19 mouse cellular contexts compared by ENCODE assay signal in genomic region chr5:127800907-127801306, GRCm38 (mm10).
DNase-seq lines count a peak whose midpoint lies in the region; ATAC-seq and TF ChIP-seq lines count a peak whose summit lies in the region.
"Had no signal": no experiment of that assay in that cellular context is flagged by ENCODE, and none has a peak within 500 bp of the region (broad histone marks: within the 10 kb centered on the region; RNA-seq: fewer than 3 reads in every experiment).

No protein-coding gene starts in this region.

- no peaks in the 10 kb centered on the region for H3K27me3 ChIP-seq in hindbrain, embryonic 13.5 days
- no peaks in the 10 kb centered on the region for H3K27me3 ChIP-seq in hindbrain, embryonic 12.5 days
- no peaks in the 10 kb centered on the region for H3K27me3 ChIP-seq in lung, embryonic 14.5 days (ENCODE audit: insufficient read depth, low read length)
- no peaks in the 10 kb centered on the region for H3K27me3 ChIP-seq in hindbrain, postnatal 0 days (ENCODE audit: insufficient read depth, low read length)
- H3K27me3 ChIP-seq: embryonic facial prominence, embryonic 13.5 days; forebrain, embryonic 15.5 days; liver, embryonic 15.5 days; megakaryocyte, embryonic 14.5 days had no signal

- TF ChIP-seq CTCF in lung, embryonic 14.5 days (IDR thresholded peaks at IDR 0.05; ENCODE audit: low read depth), result 0 out of 2 replicates have a peak, but pooled peaks have one; percentile 8
- peak; percentile 57 for TF ChIP-seq CTCF in hindbrain, postnatal 0 days (IDR thresholded peaks at IDR 0.05; ENCODE audit: low read depth)

- no peak overlapping the region for H3K9ac ChIP-seq in hindbrain, embryonic 13.5 days
- H3K9ac ChIP-seq in hindbrain, embryonic 12.5 days, result no peak overlapping the region
- no peak overlapping the region for H3K9ac ChIP-seq in lung, embryonic 14.5 days
- no peak overlapping the region for H3K9ac ChIP-seq in hindbrain, postnatal 0 days (replicated peaks; ENCODE audit: low read length)
- H3K9ac ChIP-seq: embryonic facial prominence, embryonic 13.5 days; forebrain, embryonic 15.5 days; liver, embryonic 15.5 days had no signal

- ATAC-seq in hindbrain, embryonic 13.5 days (ENCODE audit: low FRiP score), result no peak
- ATAC-seq in hindbrain, embryonic 12.5 days (ENCODE audit: low FRiP score), result no peak
- ATAC-seq in lung, embryonic 14.5 days (ENCODE audit: insufficient read depth), result no peak
- ATAC-seq in hindbrain, postnatal 0 days, result no peak
- ATAC-seq in inflammation-experienced regulatory T-cells, adult 6 months, result no peak
- ATAC-seq: forebrain, embryonic 15.5 days had no signal

- H3K4me3 ChIP-seq in hindbrain, embryonic 13.5 days, result no peak overlapping the region
- H3K4me3 ChIP-seq in hindbrain, embryonic 12.5 days, result no peak overlapping the region
- no peak overlapping the region for H3K4me3 ChIP-seq in lung, embryonic 14.5 days (ENCODE audit: low read depth, low read length)
- H3K4me3 ChIP-seq in hindbrain, postnatal 0 days (ENCODE audit: low read length), result no peak overlapping the region
- H3K4me3 ChIP-seq: embryonic facial prominence, embryonic 13.5 days; forebrain, embryonic 15.5 days; heart, embryonic 10.5 days; liver, embryonic 15.5 days; myocyte had no signal

- no peaks in the 10 kb centered on the region for H3K9me3 ChIP-seq in hindbrain, embryonic 13.5 days
- H3K9me3 ChIP-seq in hindbrain, embryonic 12.5 days (replicated peaks), result no peaks in the 10 kb centered on the region
- H3K9me3 ChIP-seq in lung, embryonic 14.5 days (ENCODE audit: low read depth, low read length), result no peaks in the 10 kb centered on the region
- H3K9me3 ChIP-seq in hindbrain, postnatal 0 days (ENCODE audit: low read length), result no peaks in the 10 kb centered on the region
- H3K9me3 ChIP-seq: embryonic facial prominence, embryonic 13.5 days; forebrain, embryonic 15.5 days; heart, embryonic 10.5 days; liver, embryonic 15.5 days had no signal

- peaks cover 9% of the 10 kb centered on the region for H3K4me1 ChIP-seq in hindbrain, embryonic 13.5 days (replicated peaks)
- H3K4me1 ChIP-seq in hindbrain, embryonic 12.5 days, result no peaks in the 10 kb centered on the region
- H3K4me1 ChIP-seq in lung, embryonic 14.5 days (ENCODE audit: insufficient read depth), result no peaks in the 10 kb centered on the region
- no peaks in the 10 kb centered on the region for H3K4me1 ChIP-seq in hindbrain, postnatal 0 days (ENCODE audit: insufficient read depth, low read length)
- H3K4me1 ChIP-seq: embryonic facial prominence, embryonic 13.5 days; forebrain, embryonic 15.5 days; heart, embryonic 10.5 days; liver, embryonic 15.5 days; megakaryocyte, embryonic 14.5 days had no signal

- 0 out of 2 replicates have a peak overlapping the region, but pooled peaks have one; percentile 18 for H3K27ac ChIP-seq in hindbrain, embryonic 13.5 days
- H3K27ac ChIP-seq in hindbrain, embryonic 12.5 days, result no peak overlapping the region
- H3K27ac ChIP-seq in lung, embryonic 14.5 days (ENCODE audit: low read depth), result no peak overlapping the region
- H3K27ac ChIP-seq in hindbrain, postnatal 0 days, result no peak overlapping the region
- H3K27ac ChIP-seq: embryonic facial prominence, embryonic 13.5 days; forebrain, embryonic 15.5 days; heart, embryonic 10.5 days; liver, embryonic 15.5 days had no signal

- 54% methylated on average over 4 of the region's 4 CpGs for WGBS in hindbrain, embryonic 13.5 days
- 49% methylated on average over 4 of the region's 4 CpGs for WGBS in hindbrain, embryonic 12.5 days
- 47% methylated on average over 4 of the region's 4 CpGs for WGBS in lung, embryonic 14.5 days
- 46% methylated on average over 4 of the region's 4 CpGs for WGBS in hindbrain, postnatal 0 days

- no peaks in the 10 kb centered on the region for H3K36me3 ChIP-seq in hindbrain, embryonic 13.5 days
- no peaks in the 10 kb centered on the region for H3K36me3 ChIP-seq in hindbrain, embryonic 12.5 days
- H3K36me3 ChIP-seq in lung, embryonic 14.5 days (ENCODE audit: insufficient read depth), result no peaks in the 10 kb centered on the region
- no peaks in the 10 kb centered on the region for H3K36me3 ChIP-seq in hindbrain, postnatal 0 days (ENCODE audit: insufficient read depth, low read length)
- H3K36me3 ChIP-seq: embryonic facial prominence, embryonic 13.5 days; forebrain, embryonic 15.5 days; heart, embryonic 10.5 days; liver, embryonic 15.5 days had no signal

- peak; percentile 14 for DNase-seq in lung, embryonic 14.5 days
- no peak for DNase-seq in lung, postnatal 25 days (ENCODE audit: low spot score)
- peak; percentile 48 for DNase-seq in ZHBTc4 (ENCODE audit: low read depth, low spot score)
- DNase-seq in hindbrain, postnatal 0 days (ENCODE audit: low spot score), result peak; percentile 58
- DNase-seq in urinary bladder, postnatal 14 days (ENCODE audit: low spot score), result no peak
- DNase-seq: cerebellum, adult 9-10 months; gastrocnemius, postnatal 25 days; heart, postnatal 36 days; right cerebral cortex, postnatal 25 days; thymus, adult 2 months had no signal

- H3K4me2 ChIP-seq in hindbrain, embryonic 13.5 days, result no peak overlapping the region
- no peak overlapping the region for H3K4me2 ChIP-seq in hindbrain, embryonic 12.5 days (replicated peaks)
- H3K4me2 ChIP-seq in lung, embryonic 14.5 days, result no peak overlapping the region
- no peak overlapping the region for H3K4me2 ChIP-seq in hindbrain, postnatal 0 days (ENCODE audit: low read depth, low read length)
- H3K4me2 ChIP-seq: embryonic facial prominence, embryonic 13.5 days; forebrain, embryonic 15.5 days; liver, embryonic 15.5 days had no signal

Comparison
In these comparisons a context has a peak if more than half of its experiments do, and no peak if none do; other contexts are left out.
1. DNase-seq: peak in lung, embryonic 14.5 days (single experiment), ZHBTc4 (single experiment) and hindbrain, postnatal 0 days (single experiment); none in lung, postnatal 25 days (single experiment) and urinary bladder, postnatal 14 days (single experiment).